Mouse (Mus musculus) heart, adult 2 months (tissue): Measurements from ENCODE around the gene Gtf3c3.

ENCODE experiments used
- EP300 ChIP-seq: fragments of 200-500 bp; IDR thresholded peaks from 2 replicates; pipeline ENCODE4 v1.6.1; 2011; ENCODE audit warnings: low read depth, low read length, control low read depth; ENCODE audit not compliant: insufficient read depth
- POLR2A ChIP-seq: fragments of 200-500 bp; IDR thresholded peaks from 2 replicates; pipeline ENCODE4 v1.6.1; 2011; ENCODE audit warnings: mild to moderate bottlenecking, low read depth, low read length, control low read depth; ENCODE audit not compliant: insufficient read depth

- TF ChIP-seq EP300, result no peak
- TF ChIP-seq POLR2A, result no peak
Measured at GRCm38 (mm10) chr1:54452116-54452515, 13.3 kb upstream of the Gtf3c3 start.
